Mouse (Mus musculus) limb, embryonic 14.5 days (tissue): ENCODE measurements around the gene Accs. TPM values are rescaled to one million over a fixed set of nuclear protein-coding genes. Genes with fewer than 3 reads are reported as not detected.

Source experiments
- ATAC-seq: fragments of 200-750 bp; cut with Nextera tagmentation; 2 replicates; pipeline ENCODE4 v1.8.0; 2017; ENCODE audit warnings: low read depth, moderate number of reproducible peaks, moderate TSS enrichment; ENCODE audit not compliant: low FRiP score
- DNase-seq: peaks from one replicate; pipeline ENCODE4 v3.0.0-alpha.2; 2015; ENCODE audit warnings: low spot score
- H3K27ac ChIP-seq: fragments of 300-500 bp; sonication (generic); replicated peaks from 2 replicates; pipeline ENCODE4 v1.5.1; 2014; ENCODE audit warnings: low read depth, mild to moderate bottlenecking, low read length, moderate library complexity, mixed read lengths
- H3K27me3 ChIP-seq: fragments of 300-500 bp; sonication (generic); 2 replicates; pipeline ENCODE4 v1.6.1; 2014; ENCODE audit warnings: low read length, mixed read lengths; ENCODE audit not compliant: control insufficient read depth, insufficient read depth
- H3K36me3 ChIP-seq: fragments of 300-500 bp; sonication (generic); 2 replicates; pipeline ENCODE4 v1.6.1; 2014; ENCODE audit warnings: mild to moderate bottlenecking, low read length, moderate library complexity, mixed read lengths; ENCODE audit not compliant: control insufficient read depth, insufficient read depth
- H3K4me1 ChIP-seq: fragments of 300-500 bp; sonication (generic); 2 replicates; pipeline ENCODE4 v1.6.1; 2014; ENCODE audit warnings: antibody characterized with exemption, low read length, mixed read lengths; ENCODE audit not compliant: control insufficient read depth, insufficient read depth
- H3K4me2 ChIP-seq: fragments of 300-500 bp; sonication (generic); replicated peaks from 2 replicates; pipeline ENCODE4 v1.6.1; 2014; ENCODE audit warnings: low read depth, mild to moderate bottlenecking, low read length, moderate library complexity; ENCODE audit not compliant: severe bottlenecking
- H3K4me3 ChIP-seq: fragments of 300-500 bp; sonication (generic); replicated peaks from 2 replicates; pipeline ENCODE4 v1.5.1; 2014; ENCODE audit warnings: low read length
- H3K9ac ChIP-seq: fragments of 300-500 bp; sonication (generic); 2 replicates; pipeline ENCODE4 v1.6.1; 2014; ENCODE audit warnings: mild to moderate bottlenecking, low read depth, low read length, moderate library complexity; ENCODE audit not compliant: severe bottlenecking
- H3K9me3 ChIP-seq: fragments of 300-500 bp; sonication (generic); 2 replicates; pipeline ENCODE4 v1.6.1; 2016; ENCODE audit warnings: low read length; ENCODE audit not compliant: control insufficient read depth
- POLR2A ChIP-seq: fragments of 200-500 bp; IDR thresholded peaks from 2 replicates; pipeline ENCODE4 v1.8.0; 2012; ENCODE audit warnings: inconsistent platforms, mild to moderate bottlenecking, moderate library complexity, borderline replicate concordance; ENCODE audit not compliant: insufficient read depth, insufficient read length; ENCODE audit errors: extremely low read depth
- WGBS: fragments of 180-500 bp; shearing (Covaris S2); extraction: QIAGEN DNeasy Blood & Tissue Kit; methylation state at CpG from one replicate; pipeline ENCODE4 v1.1.7; 2014; 5-methylcytosine and 5-hydroxymethylcytosine counted together
- polyA plus RNA-seq, 2 experiments: library from polyadenylated mRNA; depleted of rRNA in 1 of 2; stranded (reverse) in 1 of 2; unstranded in 1 of 2; fragments of >200 nt; fragmentation: Nextera tagmentation in 1 of 2; extraction: Ambion mirVana in 1 of 2; gene quantifications; 2 replicates each; pipeline versions ENCODE4 v1.2.1 to v1.2.3; 2012 to 2014

Accs gene
- polyA plus RNA-seq, 2 experiments, result 8.3 to 28.6 TPM

DNA sequence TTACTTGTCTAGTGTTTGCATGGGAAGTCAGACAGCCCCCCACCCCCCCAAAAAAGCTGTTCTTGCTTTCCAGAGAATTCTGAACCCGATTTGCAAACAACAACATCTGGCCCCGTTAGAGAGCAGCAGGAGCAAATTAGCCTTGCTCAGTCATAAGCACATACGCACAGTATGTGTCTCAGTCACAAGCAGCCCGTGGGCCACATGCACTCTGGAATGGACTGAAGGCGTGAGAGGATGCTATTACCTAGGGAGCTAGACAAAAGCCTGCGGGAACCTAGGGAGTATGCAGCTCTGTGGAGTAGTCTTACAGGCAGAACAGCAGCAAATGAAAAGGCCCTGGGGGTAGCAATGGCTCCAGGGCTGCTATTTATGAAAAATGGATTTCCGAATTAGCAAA, 22.5 kb upstream of the Accs start:
- Histone ChIP-seq H3K4me2 (no peak overlapping the region), H3K36me3 (no peaks in the 10 kb centered on the region), H3K27ac (no peak overlapping the region), H3K4me3 (no peak overlapping the region), H3K9ac (no peak overlapping the region), H3K27me3 (no peaks in the 10 kb centered on the region), H3K4me1 (no peaks in the 10 kb centered on the region), H3K9me3 (no peaks in the 10 kb centered on the region)
- WGBS, result 42% methylated on average over 7 of the region's 7 CpGs
- no peak for DNase-seq
- no peak for TF ChIP-seq POLR2A
- ATAC-seq, result no peak

DNA sequence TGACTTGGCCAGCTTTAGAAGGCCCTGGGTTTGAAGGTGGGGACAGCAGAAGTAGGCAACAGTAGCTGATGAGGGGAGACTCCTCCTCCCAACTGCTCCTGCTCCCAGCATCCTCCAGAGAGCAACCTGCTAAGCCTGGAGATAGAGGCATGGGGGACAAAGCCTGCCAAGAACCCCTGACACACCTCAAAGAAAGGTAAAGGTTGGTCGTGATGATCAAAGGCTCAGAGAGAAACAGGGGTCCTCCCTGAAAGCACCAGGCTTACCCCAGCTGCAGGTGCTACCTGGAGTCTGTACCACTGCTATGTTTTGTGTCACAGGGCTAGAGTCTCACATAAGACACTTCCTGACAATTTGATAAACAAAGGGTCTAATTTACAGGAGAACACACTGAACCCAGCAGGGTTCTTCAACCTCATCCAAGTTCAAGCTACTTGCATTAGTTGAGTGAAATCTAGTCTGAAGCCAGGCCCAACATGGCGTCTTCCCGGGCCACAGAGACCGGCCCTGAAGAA, 21.7 kb upstream of the Accs start:
- 87% methylated on average over 4 of the region's 4 CpGs for WGBS
- Histone ChIP-seq H3K4me3 (no peak overlapping the region), H3K27ac (no peak overlapping the region), H3K9me3 (no peaks in the 10 kb centered on the region), H3K4me1 (no peaks in the 10 kb centered on the region), H3K36me3 (no peaks in the 10 kb centered on the region), H3K27me3 (no peaks in the 10 kb centered on the region), H3K9ac (no peak overlapping the region), H3K4me2 (no peak overlapping the region)
- TF ChIP-seq POLR2A, result no peak
- DNase-seq (no peak), ATAC-seq (no peak)

DNA sequence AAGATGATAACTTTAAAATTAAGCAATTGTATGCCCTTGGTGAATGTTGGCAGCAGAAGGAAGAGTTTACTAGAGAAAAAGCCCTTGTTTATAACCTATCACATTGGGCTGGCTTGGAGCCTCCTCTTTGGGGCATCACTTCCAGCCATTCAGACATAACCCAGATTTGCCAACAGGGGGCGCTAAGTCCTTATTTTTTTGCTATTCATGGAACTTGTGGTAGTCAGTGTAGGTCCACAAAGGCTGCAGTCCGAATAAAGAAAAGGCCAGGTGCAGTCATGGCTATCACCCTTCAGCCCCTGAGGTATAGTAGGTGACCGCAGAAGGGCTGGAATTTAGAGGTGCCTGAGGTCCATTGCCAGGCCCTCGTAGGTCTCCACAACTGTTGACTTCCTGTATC, 21.1 kb upstream of the Accs start:
- no peak overlapping the region for H3K4me3 ChIP-seq

DNA sequence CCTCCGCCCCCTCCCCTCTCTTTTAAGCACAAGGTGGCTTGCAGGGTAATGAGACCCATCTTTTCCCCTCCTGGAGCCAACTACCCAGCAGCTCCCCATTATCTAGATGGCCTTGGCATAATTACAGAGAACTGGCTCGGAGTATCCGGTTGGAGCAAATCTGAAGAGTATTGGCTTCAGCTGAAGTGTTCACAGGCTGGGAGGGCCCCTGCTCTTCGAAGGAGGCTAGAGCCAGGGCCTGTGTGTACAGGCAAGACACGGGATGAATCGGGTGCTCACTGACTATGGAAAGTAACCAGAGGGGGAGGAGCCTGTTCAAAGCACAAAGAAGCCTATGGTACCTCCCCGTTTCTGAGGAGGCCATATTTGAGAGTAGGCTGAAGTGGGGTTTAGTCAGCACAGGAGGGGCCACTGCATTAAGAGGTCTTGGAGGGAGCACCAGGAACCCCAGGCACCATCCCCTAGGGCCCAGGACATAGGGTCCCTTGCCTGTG, 19.4 kb upstream of the Accs start, which contains the start of gene Accsl:
Gene Accsl (minus strand): TSS at position 51 of the 494 bp plus-strand sequence.
- Histone ChIP-seq H3K27ac (no peak within 1 kb of the TSS), H3K9ac (no peak within 1 kb of the TSS), H3K4me3 (no peak within 1 kb of the TSS), H3K36me3 (no peaks in the 10 kb centered on the region), H3K27me3 (no peaks in the 10 kb centered on the region), H3K9me3 (no peaks in the 10 kb centered on the region), H3K4me2 (no peak within 1 kb of the TSS), H3K4me1 (no peaks in the 10 kb centered on the region)
- no peak for ATAC-seq
- DNase-seq, result no peak
- no peak for TF ChIP-seq POLR2A
- WGBS, result 74% methylated on average over 7 of the region's 7 CpGs

More for the DNA sequence above, 21.1 kb upstream of the Accs start:
- WGBS, result 43% methylated on average over 4 of the region's 4 CpGs
- DNase-seq (peak; percentile 56), ATAC-seq (peak; percentile 50; the same call in 1 of the 2 replicates)
- no peak overlapping the region for H3K9ac ChIP-seq
- H3K9me3 ChIP-seq, result no peaks in the 10 kb centered on the region
- H3K27ac ChIP-seq, result no peak overlapping the region
- H3K4me2 ChIP-seq, result no peak overlapping the region
- TF ChIP-seq POLR2A, result no peak
- H3K27me3 ChIP-seq, result no peaks in the 10 kb centered on the region
- no peaks in the 10 kb centered on the region for H3K4me1 ChIP-seq
- no peaks in the 10 kb centered on the region for H3K36me3 ChIP-seq

DNA sequence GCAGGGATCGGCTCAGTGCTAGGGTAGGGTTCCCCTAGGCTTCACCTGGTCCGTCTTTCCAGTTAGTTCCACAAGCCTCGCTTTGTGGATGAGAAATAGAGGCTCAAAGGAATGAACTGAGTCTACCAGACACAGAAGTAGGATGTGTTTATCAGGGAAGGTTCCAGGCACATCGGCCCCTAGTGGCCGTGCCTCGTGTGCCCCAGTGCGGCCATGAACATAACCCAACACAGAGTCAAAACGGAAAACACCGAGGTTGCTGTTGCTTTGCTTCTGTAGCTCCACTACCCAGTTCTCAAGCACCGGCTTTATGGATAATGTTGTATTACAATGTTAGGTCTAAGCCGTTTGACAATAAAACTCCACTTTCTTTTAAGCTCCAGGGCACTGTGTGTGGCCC, 18.8 kb upstream of the Accs start:
- no peaks in the 10 kb centered on the region for H3K4me1 ChIP-seq
- H3K4me3 ChIP-seq, result no peak overlapping the region
- no peaks in the 10 kb centered on the region for H3K27me3 ChIP-seq
- 87% methylated on average over 11 of the region's 11 CpGs for WGBS
- no peak overlapping the region for H3K27ac ChIP-seq
- no peaks in the 10 kb centered on the region for H3K36me3 ChIP-seq
- H3K9me3 ChIP-seq, result no peaks in the 10 kb centered on the region
- no peak overlapping the region for H3K9ac ChIP-seq
- DNase-seq (no peak), ATAC-seq (no peak)
- no peak for TF ChIP-seq POLR2A
- H3K4me2 ChIP-seq, result no peak overlapping the region
